Mouse (Mus musculus): ENCODE measurements around the gene Ubqln1. TPM values are rescaled to one million over a fixed set of nuclear protein-coding genes. Genes with fewer than 3 reads are reported as not detected.

Ubqln1 gene
- polyA plus RNA-seq, 1 experiment from 2014 or later = 96.7 TPM

DNA sequence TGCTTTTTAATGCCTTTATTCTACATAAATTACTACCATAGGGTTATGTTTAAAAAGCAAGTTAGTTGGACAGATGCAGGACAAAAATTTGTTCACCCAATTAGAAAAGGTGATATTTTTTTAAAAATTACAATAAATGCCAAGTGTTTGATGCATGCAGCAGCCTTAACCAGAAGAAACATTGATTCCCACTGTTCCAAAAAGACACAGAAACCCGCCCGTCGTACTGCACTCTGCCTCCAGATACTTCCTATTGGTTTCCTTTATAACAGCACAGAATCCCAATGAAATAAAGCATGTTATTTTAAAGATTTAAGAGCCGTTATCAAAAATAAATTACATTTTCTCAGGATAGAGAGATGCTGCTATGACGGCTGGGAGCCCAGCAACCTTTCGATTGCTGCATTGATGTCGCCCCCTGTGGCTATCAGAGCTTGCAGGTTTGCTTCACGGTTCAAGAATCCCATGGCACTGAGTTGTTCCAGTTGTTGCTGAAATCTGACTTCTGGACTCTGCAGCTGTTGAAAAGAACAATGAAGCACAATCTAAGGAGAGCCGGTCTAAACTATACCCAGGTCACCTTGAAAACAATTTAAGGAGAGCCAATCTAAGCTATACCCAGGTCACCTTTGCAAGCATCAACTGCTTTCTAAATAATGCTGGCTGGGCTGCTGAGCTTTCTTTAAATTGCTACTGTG lies 37.8 kb downstream of the Ubqln1 start:
- H3K4me2 ChIP-seq = no peak overlapping the region
- no peak overlapping the region for H3K9ac ChIP-seq
- 90% methylated on average over 9 of the region's 9 CpGs for WGBS
- H3K36me3 ChIP-seq = peaks cover 34% of the 10 kb centered on the region
- no peaks in the 10 kb centered on the region for H3K27me3 ChIP-seq (replicated peaks)
- no peak overlapping the region for H3K27ac ChIP-seq
- H3K4me1 ChIP-seq = no peaks in the 10 kb centered on the region
- no peak overlapping the region for H3K4me3 ChIP-seq (replicated peaks)
- H3K9me3 ChIP-seq = no peaks in the 10 kb centered on the region
- no peak for ATAC-seq (ENCODE audit: insufficient read depth, low FRiP score, low read depth)

DNA sequence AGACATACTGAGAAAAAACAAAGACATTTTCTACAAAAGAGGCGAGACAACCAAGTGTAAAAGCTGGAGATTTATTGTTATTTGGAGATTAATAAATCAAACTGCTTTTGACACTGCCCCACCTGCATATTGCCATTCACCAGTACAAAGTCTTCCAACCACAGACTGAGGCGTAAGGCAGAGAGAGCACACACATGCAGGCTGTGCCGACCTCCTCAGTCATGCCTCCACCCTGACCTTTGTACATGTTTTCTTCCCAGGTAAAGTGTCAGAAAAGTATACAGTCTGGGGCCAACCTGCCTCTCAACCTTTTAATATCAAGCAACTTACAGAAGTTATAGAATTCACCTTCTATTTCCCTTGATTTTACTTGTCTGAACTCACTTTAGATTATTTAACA lies 39.3 kb downstream of the Ubqln1 start:
- H3K4me1 ChIP-seq = no peaks in the 10 kb centered on the region
- H3K4me3 ChIP-seq (replicated peaks) = no peak overlapping the region
- 71% methylated on average over 3 of the region's 3 CpGs for WGBS
- H3K9ac ChIP-seq = no peak overlapping the region
- peaks cover 33% of the 10 kb centered on the region for H3K36me3 ChIP-seq
- H3K9me3 ChIP-seq = no peaks in the 10 kb centered on the region
- H3K4me2 ChIP-seq = no peak overlapping the region
- no peak overlapping the region for H3K27ac ChIP-seq
- no peak for ATAC-seq (ENCODE audit: insufficient read depth, low FRiP score, low read depth)
- H3K27me3 ChIP-seq (replicated peaks) = no peaks in the 10 kb centered on the region

DNA sequence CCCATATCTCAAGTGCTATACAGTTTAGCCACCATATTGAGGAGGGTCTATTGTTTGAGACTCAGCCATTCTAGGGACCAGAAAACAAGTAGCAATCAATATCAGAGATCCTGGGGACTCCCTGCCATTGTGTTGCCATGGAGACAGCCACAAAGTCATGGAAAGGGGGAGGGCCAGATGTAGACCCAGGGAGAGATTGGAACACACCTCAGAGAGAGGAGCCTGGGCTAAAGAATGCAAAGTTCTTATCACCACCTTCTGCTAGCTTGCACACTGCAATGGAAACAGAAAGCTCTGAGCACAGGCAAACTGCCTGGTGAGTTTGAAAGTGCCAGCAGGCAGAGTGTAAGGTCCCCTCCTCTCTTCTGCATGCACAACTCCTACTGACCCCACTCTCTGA lies 47.3 kb downstream of the Ubqln1 start:
- H3K4me3 ChIP-seq (replicated peaks) = no peak overlapping the region
- no peak overlapping the region for H3K9ac ChIP-seq
- no peak overlapping the region for H3K27ac ChIP-seq
- no peak overlapping the region for H3K4me2 ChIP-seq
- H3K36me3 ChIP-seq = peaks cover 22% of the 10 kb centered on the region; the same call in 1 of the 2 replicates
- H3K4me1 ChIP-seq = no peaks in the 10 kb centered on the region
- H3K9me3 ChIP-seq = no peaks in the 10 kb centered on the region
- H3K27me3 ChIP-seq (replicated peaks) = no peaks in the 10 kb centered on the region
- ATAC-seq (ENCODE audit: insufficient read depth, low FRiP score, low read depth) = no peak

DNA sequence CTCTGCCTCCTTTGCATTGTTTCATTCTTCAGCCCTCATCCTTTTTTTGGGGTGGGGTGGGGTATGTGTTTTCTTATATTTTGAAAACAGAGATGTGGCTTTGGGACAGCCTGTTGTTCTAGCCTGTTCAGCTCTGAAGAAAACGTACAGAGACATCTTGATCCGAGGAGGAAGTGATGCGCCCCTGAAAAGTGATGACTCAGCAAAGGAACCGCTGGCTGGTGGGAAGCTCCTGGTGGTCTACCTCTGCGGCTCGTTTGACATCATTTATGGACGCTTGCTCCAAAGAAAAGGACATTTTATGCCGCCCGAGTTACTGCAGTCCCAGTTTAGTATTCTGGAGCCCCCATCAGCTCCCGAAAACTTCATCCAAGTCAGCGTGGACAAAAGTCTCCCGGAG lies 52.1 kb downstream of the Ubqln1 start:
- no peak overlapping the region for H3K9ac ChIP-seq
- WGBS = 95% methylated on average over 12 of the region's 12 CpGs
- H3K27ac ChIP-seq = no peak overlapping the region
- no peak overlapping the region for H3K4me3 ChIP-seq (replicated peaks)
- no peak overlapping the region for H3K4me2 ChIP-seq
- H3K36me3 ChIP-seq = peaks cover 28% of the 10 kb centered on the region
- H3K27me3 ChIP-seq (replicated peaks) = no peaks in the 10 kb centered on the region
- no peaks in the 10 kb centered on the region for H3K9me3 ChIP-seq
- H3K4me1 ChIP-seq = peaks cover 2% of the 10 kb centered on the region; the same call in 1 of the 2 replicates
- no peak for ATAC-seq (ENCODE audit: insufficient read depth, low FRiP score, low read depth)

- H3K9me3 ChIP-seq = no peaks in the 10 kb centered on the region
- no peak for ATAC-seq (ENCODE audit: insufficient read depth, low FRiP score, low read depth)
- 93% methylated on average over 15 of the region's 15 CpGs for WGBS
Observed at GRCm38 (mm10) chr13:58160761-58161160, 54.7 kb downstream of the Ubqln1 start.

DNA sequence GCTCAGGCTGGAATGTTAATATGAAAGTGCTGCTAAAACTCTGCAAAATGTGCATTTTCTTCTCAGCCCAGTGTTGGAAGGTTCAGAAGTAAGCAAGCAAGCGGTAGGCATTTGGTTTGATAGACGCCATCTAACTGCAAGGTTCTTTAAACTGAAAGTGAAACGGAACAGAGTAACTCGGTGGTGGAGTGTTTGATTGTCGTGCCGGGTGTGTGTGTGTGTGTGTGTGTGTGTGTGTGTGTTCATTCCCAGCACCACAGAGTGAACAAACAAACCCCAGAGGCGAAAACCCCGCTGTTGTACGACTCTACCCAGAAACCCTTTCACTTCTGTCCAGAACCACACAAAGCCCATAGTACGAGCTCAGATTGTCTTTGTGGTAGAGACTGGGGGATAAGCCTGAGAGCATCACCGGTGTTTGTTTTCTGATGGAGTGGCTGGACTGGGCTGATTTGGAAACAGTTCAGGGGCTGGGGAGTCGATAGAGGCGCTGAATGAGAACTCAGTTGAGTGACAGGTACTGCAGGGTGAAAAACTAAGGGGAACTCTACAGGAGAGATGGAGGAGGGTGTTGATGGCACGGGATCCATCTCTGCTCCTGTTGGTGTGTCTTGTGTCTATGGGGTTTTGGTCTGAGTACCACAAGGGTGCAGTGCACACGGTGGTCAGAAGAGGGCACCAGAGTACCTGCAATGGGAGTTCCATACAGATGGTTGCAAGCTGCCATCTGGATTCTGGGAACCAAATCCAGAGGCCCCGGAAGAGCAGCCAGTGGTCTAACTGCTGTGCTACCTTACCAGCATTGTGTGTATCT lies 57.1 kb downstream of the Ubqln1 start:
- Histone ChIP-seq H3K4me2 (peak overlapping the region; percentile 94), H3K4me1 (peaks cover 3% of the 10 kb centered on the region; the same call in 1 of the 2 replicates), H3K9me3 (no peaks in the 10 kb centered on the region), H3K36me3 (peaks cover 24% of the 10 kb centered on the region), H3K4me3 (replicated peaks) (peak overlapping the region; percentile 90), H3K9ac (peak overlapping the region; percentile 61), H3K27ac (peak overlapping the region; percentile 63), H3K27me3 (replicated peaks) (no peaks in the 10 kb centered on the region)
- peak; percentile 42; the same call in 1 of the 2 replicates for ATAC-seq (ENCODE audit: insufficient read depth, low FRiP score, low read depth)
- WGBS = 8% methylated on average over 16 of the region's 16 CpGs

More at GRCm38 (mm10) chr13:58160761-58161160, 54.7 kb downstream of the Ubqln1 start:
- no peaks in the 10 kb centered on the region for H3K27me3 ChIP-seq (replicated peaks)
- H3K27ac ChIP-seq = no peak overlapping the region
- no peak overlapping the region for H3K4me3 ChIP-seq (replicated peaks)
- H3K4me2 ChIP-seq = no peak overlapping the region
- H3K36me3 ChIP-seq = peaks cover 28% of the 10 kb centered on the region
- no peak overlapping the region for H3K9ac ChIP-seq
- H3K4me1 ChIP-seq = peaks cover 3% of the 10 kb centered on the region; the same call in 1 of the 2 replicates

GRCm38 (mm10) chr13:58157447-58158098 lies 57.9 kb downstream of the Ubqln1 start, which contains the start of gene Idnk:
TSS of gene Idnk (plus strand) at chr13:58157649.
- Histone ChIP-seq H3K27me3 (replicated peaks) (no peaks in the 10 kb centered on the region), H3K36me3 (peaks cover 20% of the 10 kb centered on the region), H3K9me3 (no peaks in the 10 kb centered on the region), H3K9ac (peak within 1 kb of the TSS; percentile 61), H3K27ac (peak within 1 kb of the TSS; percentile 63), H3K4me2 (peak within 1 kb of the TSS; percentile 94), H3K4me3 (replicated peaks) (peak within 1 kb of the TSS; percentile 90), H3K4me1 (peaks cover 3% of the 10 kb centered on the region; the same call in 1 of the 2 replicates)
- 0% methylated on average over 30 of the region's 30 CpGs for WGBS
- ATAC-seq (ENCODE audit: insufficient read depth, low FRiP score, low read depth) = peak; percentile 90

DNA sequence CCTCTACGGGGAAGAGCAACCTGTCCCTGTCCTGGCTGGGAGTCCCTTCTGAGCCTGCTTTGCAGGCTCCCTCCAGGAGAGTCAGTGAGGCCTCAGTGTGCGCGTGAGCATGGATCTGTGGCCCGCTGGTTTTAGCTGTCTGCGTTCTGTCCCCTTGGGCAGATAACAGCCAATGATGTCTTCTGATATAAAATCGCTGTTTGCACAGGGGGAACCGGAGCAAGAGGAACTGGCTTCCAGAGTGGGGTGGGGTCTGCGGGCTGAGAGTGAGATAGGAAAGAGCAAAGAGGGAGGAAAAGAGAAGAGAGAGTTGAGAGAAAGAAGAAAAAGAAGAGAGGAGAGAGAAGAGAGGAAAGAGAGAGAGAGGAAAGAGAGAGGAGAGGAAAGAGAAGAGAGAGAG lies 58.4 kb downstream of the Ubqln1 start:
- Histone ChIP-seq H3K4me1 (peaks cover 3% of the 10 kb centered on the region; the same call in 1 of the 2 replicates), H3K9me3 (no peaks in the 10 kb centered on the region), H3K4me2 (peak overlapping the region; percentile 94), H3K9ac (no peak overlapping the region), H3K4me3 (replicated peaks) (peak overlapping the region; percentile 90), H3K27me3 (replicated peaks) (no peaks in the 10 kb centered on the region), H3K36me3 (peaks cover 18% of the 10 kb centered on the region), H3K27ac (no peak overlapping the region)
- WGBS = 19% methylated on average over 8 of the region's 8 CpGs
- no peak for ATAC-seq (ENCODE audit: insufficient read depth, low FRiP score, low read depth)

GRCm38 (mm10) chr13:58156031-58156430 lies 59.4 kb downstream of the Ubqln1 start:
- Histone ChIP-seq H3K27me3 (replicated peaks) (no peaks in the 10 kb centered on the region), H3K4me2 (no peak overlapping the region), H3K36me3 (peaks cover 10% of the 10 kb centered on the region), H3K4me1 (peaks cover 3% of the 10 kb centered on the region; the same call in 1 of the 2 replicates), H3K27ac (no peak overlapping the region), H3K9me3 (no peaks in the 10 kb centered on the region), H3K4me3 (replicated peaks) (no peak overlapping the region), H3K9ac (no peak overlapping the region)
- no peak for ATAC-seq (ENCODE audit: insufficient read depth, low FRiP score, low read depth)
- 90% methylated on average over 2 of the region's 2 CpGs for WGBS

- Histone ChIP-seq H3K4me3 (replicated peaks) (no peak overlapping the region), H3K9ac (no peak overlapping the region), H3K4me1 (no peaks in the 10 kb centered on the region), H3K36me3 (no peaks in the 10 kb centered on the region), H3K27me3 (replicated peaks) (no peaks in the 10 kb centered on the region), H3K27ac (no peak overlapping the region), H3K9me3 (no peaks in the 10 kb centered on the region), H3K4me2 (no peak overlapping the region)
- no peak for ATAC-seq (ENCODE audit: insufficient read depth, low FRiP score, low read depth)
- WGBS = 77% methylated on average over 11 of the region's 11 CpGs
Observed at GRCm38 (mm10) chr13:58150442-58150841, 65.0 kb downstream of the Ubqln1 start.

DNA sequence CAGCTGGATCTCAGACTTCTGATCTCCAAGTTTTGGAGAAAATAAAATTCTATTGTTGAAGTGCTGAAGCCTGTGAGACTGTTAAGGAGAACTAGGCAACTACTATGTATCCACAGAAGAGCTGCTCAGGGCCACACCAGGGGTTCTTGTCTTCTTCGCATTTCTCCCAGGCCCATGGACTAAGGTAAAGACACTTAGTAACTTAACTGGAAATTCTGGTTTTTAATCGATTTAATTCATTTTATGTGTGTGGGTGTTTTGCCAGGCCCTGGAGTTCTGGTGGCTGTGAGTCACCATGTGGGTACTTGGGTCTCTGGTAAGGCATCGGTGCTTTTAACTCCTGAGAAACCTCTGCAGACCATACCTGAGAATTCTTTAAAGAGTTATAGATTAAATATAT lies 65.8 kb downstream of the Ubqln1 start:
- Histone ChIP-seq H3K27ac (no peak overlapping the region), H3K27me3 (replicated peaks) (no peaks in the 10 kb centered on the region), H3K36me3 (no peaks in the 10 kb centered on the region), H3K9me3 (no peaks in the 10 kb centered on the region), H3K4me2 (no peak overlapping the region), H3K4me3 (replicated peaks) (no peak overlapping the region), H3K4me1 (no peaks in the 10 kb centered on the region), H3K9ac (no peak overlapping the region)
- 73% methylated on average over 3 of the region's 3 CpGs for WGBS
- ATAC-seq (ENCODE audit: insufficient read depth, low FRiP score, low read depth) = no peak

Measured in stomach, embryonic 15.5 days (tissue).